Mouse (Mus musculus): ENCODE results near the gene Anks1b. TPM values are rescaled to one million over a fixed set of nuclear protein-coding genes. Genes with fewer than 3 reads are reported as not detected.

Gene Anks1b
- polyA plus RNA-seq, 1 experiment from 2014 or later, result 9.7 TPM

DNA sequence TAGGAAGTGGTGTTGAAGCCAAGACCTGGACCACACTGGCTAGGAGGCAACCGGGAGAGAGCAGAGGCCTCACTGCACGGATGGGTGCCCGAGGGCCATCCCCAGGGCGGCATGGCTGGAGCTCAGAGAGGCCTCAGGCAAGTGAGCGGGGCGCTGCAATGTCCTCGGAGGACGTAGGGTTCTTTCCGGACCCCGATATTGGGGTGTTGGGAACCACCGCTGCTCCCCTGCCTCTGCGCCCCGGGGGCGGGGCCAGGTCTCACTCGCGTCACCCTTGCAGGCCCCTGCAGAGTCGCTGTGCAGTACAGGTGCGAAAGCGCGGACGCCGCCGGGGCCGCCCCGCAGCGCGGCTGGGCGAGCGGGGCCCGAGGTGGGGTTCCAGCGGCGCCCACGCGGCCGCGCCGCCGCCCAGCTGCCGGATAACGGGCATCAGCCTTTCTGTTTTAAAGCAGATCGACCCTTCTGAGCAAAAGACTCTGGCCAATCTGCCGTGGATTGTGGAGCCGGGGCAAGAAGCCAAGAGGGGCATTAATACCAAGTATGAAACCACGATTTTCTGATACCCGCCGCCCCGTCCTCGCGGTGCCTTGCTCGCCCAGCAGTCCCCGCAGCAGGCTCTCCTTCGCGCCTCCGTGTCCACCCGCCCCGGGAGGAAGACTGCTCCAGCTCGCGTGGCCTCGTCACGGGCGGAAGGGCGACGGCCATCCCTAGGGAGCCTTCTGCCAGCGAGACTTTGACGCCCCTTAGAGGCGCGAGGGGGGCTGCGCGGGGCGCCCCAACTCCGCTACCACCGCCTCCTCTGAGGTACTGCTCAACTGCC, 1096.3 kb downstream of the Anks1b start:
- peak; percentile 38; the same call in 1 of the 2 replicates for ATAC-seq (ENCODE audit: insufficient read depth, low FRiP score, low TSS enrichment)
- peak; percentile 45 for DNase-seq (ENCODE audit: low spot score)
- H3K4me3 ChIP-seq (ENCODE audit: low read depth, low read length), result peak overlapping the region; percentile 43
- H3K9me3 ChIP-seq (ENCODE audit: control insufficient read depth, low read length), result no peaks in the 10 kb centered on the region
- H3K27me3 ChIP-seq (ENCODE audit: control insufficient read depth, insufficient read depth, low read length), result peaks cover 33% of the 10 kb centered on the region
- H3K4me1 ChIP-seq (ENCODE audit: control insufficient read depth, insufficient read depth, low read length), result no peaks in the 10 kb centered on the region; the same call in 1 of the 2 replicates
- 3% methylated on average over 70 of the region's 72 CpGs for WGBS
- H3K27ac ChIP-seq (ENCODE audit: low read depth, low read length), result no peak overlapping the region
- H3K36me3 ChIP-seq (ENCODE audit: control insufficient read depth, insufficient read depth, low read length), result no peaks in the 10 kb centered on the region
- H3K4me2 ChIP-seq (ENCODE audit: low read depth), result peak overlapping the region; percentile 94
- H3K9ac ChIP-seq (ENCODE audit: low read length), result peak overlapping the region; percentile 49

DNA sequence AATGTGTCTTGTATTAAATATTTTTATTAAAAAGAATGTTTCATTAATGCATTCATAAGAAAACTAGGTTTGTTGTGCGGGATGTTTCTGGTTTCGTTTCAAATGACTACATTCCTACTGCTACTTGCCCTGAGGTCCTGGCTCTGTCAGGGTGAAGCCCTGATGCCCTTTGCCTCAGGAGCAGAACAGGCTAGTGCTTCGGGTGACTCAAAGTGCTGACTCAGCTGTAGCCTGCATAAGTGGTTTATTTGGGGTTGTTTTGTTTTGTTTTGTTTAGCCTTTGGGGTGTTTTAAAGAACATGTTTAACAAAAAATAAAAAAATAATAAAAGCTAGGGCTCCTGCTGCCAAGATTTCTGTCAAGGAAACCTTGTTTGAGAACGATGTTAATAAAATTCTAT, 1097.3 kb downstream of the Anks1b start:
- no peaks in the 10 kb centered on the region for H3K9me3 ChIP-seq (ENCODE audit: control insufficient read depth, low read length)
- no peaks in the 10 kb centered on the region for H3K36me3 ChIP-seq (ENCODE audit: control insufficient read depth, insufficient read depth, low read length)
- H3K4me1 ChIP-seq (ENCODE audit: control insufficient read depth, insufficient read depth, low read length), result no peaks in the 10 kb centered on the region; the same call in 1 of the 2 replicates
- H3K4me3 ChIP-seq (ENCODE audit: low read depth, low read length), result no peak overlapping the region
- H3K27ac ChIP-seq (ENCODE audit: low read depth, low read length), result no peak overlapping the region
- 41% methylated on average over 4 of the region's 4 CpGs for WGBS
- ATAC-seq (ENCODE audit: insufficient read depth, low FRiP score, low TSS enrichment), result no peak
- no peak for DNase-seq (ENCODE audit: low spot score)
- no peak overlapping the region for H3K4me2 ChIP-seq (ENCODE audit: low read depth)
- peaks cover 33% of the 10 kb centered on the region for H3K27me3 ChIP-seq (ENCODE audit: control insufficient read depth, insufficient read depth, low read length)
- no peak overlapping the region for H3K9ac ChIP-seq (ENCODE audit: low read length)

DNA sequence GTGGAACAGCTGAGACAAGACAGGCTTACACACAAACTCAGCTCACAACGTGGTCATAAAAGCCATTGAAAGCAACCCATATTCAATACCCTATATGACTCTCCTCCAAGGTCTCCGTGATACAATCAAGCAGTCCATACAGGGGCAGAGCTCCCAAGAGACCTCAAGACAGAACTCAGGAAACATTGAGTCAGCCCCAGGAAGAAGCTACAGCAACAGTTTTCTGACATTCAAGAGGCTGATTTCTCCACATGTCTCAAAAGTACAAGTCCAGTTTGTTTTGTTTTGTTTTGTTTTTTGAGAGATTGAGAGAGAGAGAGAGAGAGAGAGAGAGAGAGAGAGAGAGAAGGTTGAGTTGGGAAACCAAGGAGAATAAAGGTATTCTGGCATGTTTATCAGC, 1100.8 kb downstream of the Anks1b start:
- H3K27me3 ChIP-seq (ENCODE audit: control insufficient read depth, insufficient read depth, low read length), result peaks cover 9% of the 10 kb centered on the region
- no peak overlapping the region for H3K4me2 ChIP-seq (ENCODE audit: low read depth)
- no peak for DNase-seq (ENCODE audit: low spot score)
- 72% methylated on average over 2 of the region's 2 CpGs for WGBS
- H3K4me3 ChIP-seq (ENCODE audit: low read depth, low read length), result no peak overlapping the region
- no peaks in the 10 kb centered on the region for H3K4me1 ChIP-seq (ENCODE audit: control insufficient read depth, insufficient read depth, low read length)
- ATAC-seq (ENCODE audit: insufficient read depth, low FRiP score, low TSS enrichment), result no peak
- H3K36me3 ChIP-seq (ENCODE audit: control insufficient read depth, insufficient read depth, low read length), result no peaks in the 10 kb centered on the region
- H3K9ac ChIP-seq (ENCODE audit: low read length), result no peak overlapping the region
- no peaks in the 10 kb centered on the region for H3K9me3 ChIP-seq (ENCODE audit: control insufficient read depth, low read length)
- no peak overlapping the region for H3K27ac ChIP-seq (ENCODE audit: low read depth, low read length)

DNA sequence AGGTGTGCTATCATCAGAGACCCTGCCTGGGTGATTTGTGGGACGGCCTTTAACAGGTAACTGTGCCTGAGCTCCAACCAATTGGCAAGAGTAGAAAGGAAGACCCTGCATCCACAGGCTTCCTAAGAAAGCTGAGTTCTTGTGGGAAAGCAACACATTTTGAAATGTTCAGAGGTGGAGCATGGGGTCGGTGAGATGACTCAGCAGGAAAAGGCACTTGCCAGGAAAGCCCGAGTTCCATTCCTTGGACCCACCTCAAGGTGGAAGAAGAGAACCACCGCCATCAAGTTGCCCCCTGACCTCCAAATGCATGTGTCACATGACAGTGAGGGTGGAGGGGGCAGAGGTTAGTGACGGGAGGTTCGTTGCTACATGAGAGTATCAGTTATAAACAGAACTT, 1101.2 kb downstream of the Anks1b start:
- H3K36me3 ChIP-seq (ENCODE audit: control insufficient read depth, insufficient read depth, low read length), result no peaks in the 10 kb centered on the region
- H3K9me3 ChIP-seq (ENCODE audit: control insufficient read depth, low read length), result no peaks in the 10 kb centered on the region
- no peak overlapping the region for H3K27ac ChIP-seq (ENCODE audit: low read depth, low read length)
- 87% methylated on average over 6 of the region's 6 CpGs for WGBS
- H3K4me1 ChIP-seq (ENCODE audit: control insufficient read depth, insufficient read depth, low read length), result no peaks in the 10 kb centered on the region
- H3K9ac ChIP-seq (ENCODE audit: low read length), result no peak overlapping the region
- no peak for ATAC-seq (ENCODE audit: insufficient read depth, low FRiP score, low TSS enrichment)
- H3K27me3 ChIP-seq (ENCODE audit: control insufficient read depth, insufficient read depth, low read length), result peaks cover 5% of the 10 kb centered on the region
- DNase-seq (ENCODE audit: low spot score), result no peak
- H3K4me2 ChIP-seq (ENCODE audit: low read depth), result no peak overlapping the region
- H3K4me3 ChIP-seq (ENCODE audit: low read depth, low read length), result no peak overlapping the region

DNA sequence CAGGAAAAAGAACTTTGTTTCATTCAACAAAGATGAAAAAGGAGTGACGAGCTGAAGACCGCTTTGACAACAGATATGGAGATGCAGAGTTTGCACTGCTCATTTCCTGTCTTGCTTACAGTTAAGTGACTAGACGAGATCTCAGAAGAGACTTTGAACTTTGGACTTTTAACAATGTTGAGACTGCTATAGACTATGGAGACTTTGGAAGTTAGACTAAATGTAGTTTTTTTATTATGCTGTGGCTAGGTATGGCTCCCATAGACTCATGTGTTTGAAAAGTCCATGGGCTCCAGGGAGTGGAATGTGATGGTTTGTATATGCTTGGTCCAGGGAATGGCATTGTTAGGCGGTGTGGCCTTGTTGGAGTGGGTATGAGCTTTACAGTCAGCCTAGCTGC, 1108.5 kb downstream of the Anks1b start:
- no peaks in the 10 kb centered on the region for H3K27me3 ChIP-seq (ENCODE audit: control insufficient read depth, insufficient read depth, low read length)

DNA sequence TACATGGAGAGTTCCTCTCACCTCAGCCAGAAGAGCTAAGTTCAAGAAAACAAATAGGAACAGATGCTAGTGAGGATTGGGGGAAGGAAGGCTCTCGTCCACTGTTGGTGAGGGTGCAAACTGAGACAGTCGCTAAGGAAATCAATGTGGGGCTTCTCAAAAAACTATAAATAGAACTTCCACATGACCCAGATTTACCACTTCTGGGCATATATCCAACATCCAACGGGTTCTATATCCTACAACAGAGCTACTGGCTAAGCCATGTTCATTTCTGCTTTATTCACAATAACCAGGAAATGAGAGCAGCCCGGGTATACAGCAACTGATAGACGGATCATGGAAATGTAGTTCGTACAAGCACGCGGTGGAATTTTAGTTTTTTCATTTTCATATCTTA, 1109.7 kb downstream of the Anks1b start:
- Histone ChIP-seq H3K27ac (ENCODE audit: low read depth, low read length) (no peak overlapping the region), H3K36me3 (ENCODE audit: control insufficient read depth, insufficient read depth, low read length) (no peaks in the 10 kb centered on the region), H3K4me2 (ENCODE audit: low read depth) (no peak overlapping the region), H3K27me3 (ENCODE audit: control insufficient read depth, insufficient read depth, low read length) (no peaks in the 10 kb centered on the region), H3K9me3 (ENCODE audit: control insufficient read depth, low read length) (no peaks in the 10 kb centered on the region), H3K9ac (ENCODE audit: low read length) (no peak overlapping the region), H3K4me1 (ENCODE audit: control insufficient read depth, insufficient read depth, low read length) (no peaks in the 10 kb centered on the region), H3K4me3 (ENCODE audit: low read depth, low read length) (no peak overlapping the region)
- ATAC-seq (ENCODE audit: insufficient read depth, low FRiP score, low TSS enrichment), result no peak
- no peak for DNase-seq (ENCODE audit: low spot score)
- WGBS, result 91% methylated on average over 8 of the region's 8 CpGs

More for the DNA sequence above, 1108.5 kb downstream of the Anks1b start:
- Histone ChIP-seq H3K27ac (ENCODE audit: low read depth, low read length) (no peak overlapping the region), H3K36me3 (ENCODE audit: control insufficient read depth, insufficient read depth, low read length) (no peaks in the 10 kb centered on the region), H3K9me3 (ENCODE audit: control insufficient read depth, low read length) (no peaks in the 10 kb centered on the region), H3K4me3 (ENCODE audit: low read depth, low read length) (no peak overlapping the region), H3K4me2 (ENCODE audit: low read depth) (no peak overlapping the region), H3K9ac (ENCODE audit: low read length) (no peak overlapping the region), H3K4me1 (ENCODE audit: control insufficient read depth, insufficient read depth, low read length) (no peaks in the 10 kb centered on the region)
- WGBS, result 89% methylated on average over 4 of the region's 4 CpGs
- ATAC-seq (ENCODE audit: insufficient read depth, low FRiP score, low TSS enrichment) (no peak), DNase-seq (ENCODE audit: low spot score) (no peak)

DNA sequence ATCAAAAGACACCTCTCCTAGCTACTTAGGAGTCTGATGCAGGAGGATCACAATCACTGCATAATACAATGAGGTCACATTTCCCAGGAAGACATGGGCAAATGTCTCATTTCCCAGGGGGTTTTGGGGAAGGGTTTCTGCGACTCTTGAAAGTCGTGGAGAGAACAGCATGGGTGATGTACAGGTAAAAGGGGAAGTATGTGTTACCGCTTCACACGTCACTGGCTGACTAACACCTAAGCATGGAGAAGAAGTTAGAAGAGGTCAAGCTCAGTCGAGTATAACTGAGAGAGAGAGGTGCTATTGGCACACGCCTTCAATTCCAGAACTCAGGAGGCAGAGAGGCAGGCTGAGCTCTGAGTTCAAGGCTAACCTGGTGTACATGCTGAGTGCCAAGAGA, 1117.0 kb downstream of the Anks1b start:
- DNase-seq (ENCODE audit: low spot score), result no peak
- Histone ChIP-seq H3K36me3 (ENCODE audit: control insufficient read depth, insufficient read depth, low read length) (no peaks in the 10 kb centered on the region), H3K4me3 (ENCODE audit: low read depth, low read length) (no peak overlapping the region), H3K9me3 (ENCODE audit: control insufficient read depth, low read length) (no peaks in the 10 kb centered on the region), H3K27ac (ENCODE audit: low read depth, low read length) (no peak overlapping the region), H3K4me2 (ENCODE audit: low read depth) (no peak overlapping the region), H3K27me3 (ENCODE audit: control insufficient read depth, insufficient read depth, low read length) (no peaks in the 10 kb centered on the region), H3K4me1 (ENCODE audit: control insufficient read depth, insufficient read depth, low read length) (no peaks in the 10 kb centered on the region), H3K9ac (ENCODE audit: low read length) (no peak overlapping the region)
- no peak for ATAC-seq (ENCODE audit: insufficient read depth, low FRiP score, low TSS enrichment)
- WGBS, result 93% methylated on average over 6 of the region's 6 CpGs

DNA sequence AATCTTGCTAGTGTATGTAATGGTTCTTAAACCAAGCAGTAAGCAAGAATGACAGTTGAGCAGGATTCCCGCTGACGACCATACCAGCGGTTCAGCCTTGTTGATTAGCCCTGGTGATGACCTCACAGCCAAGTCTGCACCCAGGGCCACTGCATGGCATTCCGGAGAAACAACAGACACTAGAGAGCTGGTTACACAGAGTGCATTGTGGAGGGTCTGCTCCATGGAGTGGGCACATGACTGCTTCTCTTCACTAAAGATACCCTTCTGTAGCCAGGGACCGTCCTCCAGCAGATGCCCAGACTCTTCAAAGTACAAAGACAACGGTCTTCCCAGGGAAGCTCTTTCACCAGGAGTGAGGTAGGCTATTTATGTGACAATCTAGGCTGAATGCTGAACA, 1118.9 kb downstream of the Anks1b start:
- Histone ChIP-seq H3K27ac (ENCODE audit: low read depth, low read length) (no peak overlapping the region), H3K4me3 (ENCODE audit: low read depth, low read length) (no peak overlapping the region), H3K4me1 (ENCODE audit: control insufficient read depth, insufficient read depth, low read length) (no peaks in the 10 kb centered on the region), H3K9ac (ENCODE audit: low read length) (no peak overlapping the region), H3K27me3 (ENCODE audit: control insufficient read depth, insufficient read depth, low read length) (no peaks in the 10 kb centered on the region), H3K36me3 (ENCODE audit: control insufficient read depth, insufficient read depth, low read length) (no peaks in the 10 kb centered on the region), H3K9me3 (ENCODE audit: control insufficient read depth, low read length) (no peaks in the 10 kb centered on the region), H3K4me2 (ENCODE audit: low read depth) (no peak overlapping the region)
- DNase-seq (ENCODE audit: low spot score) (no peak), ATAC-seq (ENCODE audit: insufficient read depth, low FRiP score, low TSS enrichment) (no peak)
- 92% methylated on average over 6 of the region's 6 CpGs for WGBS

DNA sequence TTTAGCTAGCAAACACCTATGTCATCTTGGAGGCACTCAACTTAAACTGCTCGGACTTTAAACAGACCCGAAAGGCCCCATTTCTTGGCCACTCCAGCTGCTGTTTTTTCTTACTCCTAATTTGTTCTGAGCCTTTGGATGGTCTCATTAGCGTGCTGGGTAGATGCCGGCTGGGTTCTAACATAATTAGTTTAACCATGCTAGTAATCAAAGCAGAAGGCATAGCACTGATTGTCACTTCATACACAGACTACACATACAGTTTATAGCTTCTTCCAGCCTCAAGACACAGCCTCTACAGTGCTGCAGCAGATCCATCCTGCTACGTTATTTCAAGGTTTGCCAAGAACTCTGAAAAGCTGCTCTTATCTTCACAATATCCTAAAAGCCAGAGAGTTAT, 1120.6 kb downstream of the Anks1b start:
- no peaks in the 10 kb centered on the region for H3K36me3 ChIP-seq (ENCODE audit: control insufficient read depth, insufficient read depth, low read length)
- H3K9me3 ChIP-seq (ENCODE audit: control insufficient read depth, low read length), result no peaks in the 10 kb centered on the region
- WGBS, result 93% methylated on average over 5 of the region's 5 CpGs
- H3K27me3 ChIP-seq (ENCODE audit: control insufficient read depth, insufficient read depth, low read length), result no peaks in the 10 kb centered on the region
- H3K4me2 ChIP-seq (ENCODE audit: low read depth), result no peak overlapping the region
- no peak overlapping the region for H3K4me3 ChIP-seq (ENCODE audit: low read depth, low read length)
- ATAC-seq (ENCODE audit: insufficient read depth, low FRiP score, low TSS enrichment) (no peak), DNase-seq (ENCODE audit: low spot score) (no peak)
- no peaks in the 10 kb centered on the region for H3K4me1 ChIP-seq (ENCODE audit: control insufficient read depth, insufficient read depth, low read length)
- H3K27ac ChIP-seq (ENCODE audit: low read depth, low read length), result no peak overlapping the region
- no peak overlapping the region for H3K9ac ChIP-seq (ENCODE audit: low read length)

All from neural tube, embryonic 11.5 days (tissue).